Mouse (Mus musculus) brown adipose tissue, adult 24 weeks (tissue): ENCODE results near the gene Cd40lg. TPM values are rescaled to one million over a fixed set of nuclear protein-coding genes. Genes with fewer than 3 reads are reported as not detected.

Experiments used
- H3K27ac ChIP-seq: fragments of 200-500 bp; replicated peaks from 2 replicates; pipeline ENCODE4 v1.5.1; 2012; ENCODE audit warnings: low read depth, mild to moderate bottlenecking, low read length
- H3K4me1 ChIP-seq: fragments of 200-500 bp; 2 replicates; pipeline ENCODE4 v1.6.1; 2012; ENCODE audit warnings: low read length, mixed read lengths; ENCODE audit not compliant: control insufficient read depth, insufficient read depth, insufficient read length
- H3K4me3 ChIP-seq: fragments of 200-500 bp; 2 replicates; pipeline ENCODE4 v1.5.1; 2012; ENCODE audit warnings: low read depth, mild to moderate bottlenecking, low read length, moderate library complexity; ENCODE audit not compliant: insufficient read depth
- polyA plus RNA-seq: library from polyadenylated mRNA; stranded (reverse); fragments of >200 nt; gene quantifications from 2 replicates; pipeline ENCODE4 v1.2.4, GENCODE M21; 2012; ENCODE audit not compliant: missing spikeins, insufficient read depth, insufficient read length

The Cd40lg gene
- polyA plus RNA-seq = not detected in 2 replicates

DNA sequence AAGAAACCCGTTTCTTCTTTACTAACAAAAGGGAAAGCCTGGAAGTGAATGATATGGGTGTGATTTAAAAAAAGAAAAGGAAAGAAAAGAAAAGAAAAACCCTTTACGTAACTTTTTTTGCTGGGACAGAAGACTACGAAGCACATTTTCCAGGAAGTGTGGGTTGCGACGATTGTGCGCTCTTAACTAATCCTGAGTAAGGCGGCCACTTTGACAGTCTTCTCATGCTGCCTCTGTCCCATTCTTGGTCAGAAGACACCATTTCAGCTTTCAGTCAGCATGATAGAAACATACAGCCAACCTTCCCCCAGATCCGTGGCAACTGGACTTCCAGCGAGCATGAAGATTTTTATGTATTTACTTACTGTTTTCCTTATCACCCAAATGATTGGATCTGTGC, at the start of gene Cd40lg:
Gene Cd40lg (plus strand): TSS at position 268 of the 400 bp plus-strand sequence.
- Histone ChIP-seq H3K4me3 (no peak within 1 kb of the TSS), H3K27ac (no peak within 1 kb of the TSS), H3K4me1 (no peaks in the 10 kb centered on the region)

DNA sequence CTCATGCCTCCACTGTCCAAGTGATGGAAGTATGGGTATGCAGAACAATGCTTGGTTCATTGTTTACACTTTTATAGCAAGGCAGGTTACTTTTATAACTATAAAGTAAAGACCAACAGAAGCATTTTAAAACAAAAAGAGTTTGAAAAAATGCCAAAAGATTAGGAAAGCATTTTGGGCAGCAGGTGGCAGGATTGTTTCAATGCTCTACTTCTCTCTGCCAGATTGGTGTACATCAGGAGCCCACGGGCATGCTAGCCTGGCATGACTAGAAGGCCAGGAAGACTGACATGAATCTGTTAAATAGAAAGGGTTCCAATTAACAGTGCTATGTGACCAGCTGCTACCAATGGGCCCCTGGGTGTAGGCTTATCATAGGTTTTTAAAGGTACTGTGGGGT, 45.4 kb upstream of the Cd40lg start:
- Histone ChIP-seq H3K4me3 (no peak overlapping the region), H3K27ac (no peak overlapping the region), H3K4me1 (no peaks in the 10 kb centered on the region)

- Histone ChIP-seq H3K4me3 (no peak overlapping the region), H3K4me1 (no peaks in the 10 kb centered on the region)
Measured at GRCm38 (mm10) chrX:57171269-57171668, 40.7 kb upstream of the Cd40lg start.

GRCm38 (mm10) chrX:57177225-57177779, 34.6 kb upstream of the Cd40lg start:
- Histone ChIP-seq H3K27ac (no peak overlapping the region), H3K4me3 (no peak overlapping the region), H3K4me1 (no peaks in the 10 kb centered on the region)

More at GRCm38 (mm10) chrX:57171269-57171668, 40.7 kb upstream of the Cd40lg start:
- no peak overlapping the region for H3K27ac ChIP-seq

DNA sequence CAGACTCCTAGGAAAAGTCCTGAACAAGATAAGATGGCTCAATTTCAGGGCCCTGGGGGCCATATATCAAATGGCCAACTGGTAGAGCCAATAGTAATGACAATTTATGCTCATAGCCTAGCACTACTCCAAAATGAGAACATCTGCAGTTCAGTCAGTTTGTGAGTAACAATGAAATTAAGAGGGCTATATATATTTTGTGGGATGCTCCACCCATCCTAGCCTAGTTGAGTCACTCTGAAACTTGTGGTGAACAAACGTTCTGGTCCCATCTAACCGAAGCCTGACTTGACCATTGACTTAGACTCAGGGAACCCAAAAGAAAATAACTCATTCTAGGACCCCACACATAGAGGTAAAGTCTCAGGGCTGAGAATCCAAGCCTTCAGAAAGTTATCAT, 29.5 kb upstream of the Cd40lg start:
- Histone ChIP-seq H3K4me1 (no peaks in the 10 kb centered on the region), H3K27ac (no peak overlapping the region), H3K4me3 (no peak overlapping the region)

- no peaks in the 10 kb centered on the region for H3K4me1 ChIP-seq
- no peak overlapping the region for H3K4me3 ChIP-seq
- no peak overlapping the region for H3K27ac ChIP-seq
Measured at GRCm38 (mm10) chrX:57183359-57183758, 28.6 kb upstream of the Cd40lg start.

DNA sequence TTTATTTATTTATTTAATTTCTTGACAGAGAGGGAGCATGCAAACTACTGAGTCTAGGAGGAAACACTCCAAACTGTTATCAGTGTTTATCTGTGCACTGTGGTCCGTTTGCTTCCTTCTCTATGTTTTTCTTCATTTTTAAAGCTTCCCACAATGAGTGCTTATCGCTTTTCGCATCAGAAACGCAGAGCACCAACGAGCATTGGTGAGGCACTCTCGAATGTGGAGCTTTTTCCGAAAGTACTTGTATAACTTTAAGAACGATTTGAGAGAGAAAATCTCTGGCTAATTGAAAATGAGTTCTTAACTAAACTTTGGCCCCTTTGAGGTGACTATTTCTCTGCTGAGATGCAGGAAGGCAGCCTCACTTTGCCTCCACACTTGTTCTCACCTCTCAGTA, 24.6 kb upstream of the Cd40lg start:
- Histone ChIP-seq H3K27ac (no peak overlapping the region), H3K4me3 (no peak overlapping the region), H3K4me1 (no peaks in the 10 kb centered on the region)

GRCm38 (mm10) chrX:57189335-57189734, 22.6 kb upstream of the Cd40lg start:
- H3K27ac ChIP-seq = no peak overlapping the region
- H3K4me1 ChIP-seq = no peaks in the 10 kb centered on the region
- H3K4me3 ChIP-seq = no peak overlapping the region

DNA sequence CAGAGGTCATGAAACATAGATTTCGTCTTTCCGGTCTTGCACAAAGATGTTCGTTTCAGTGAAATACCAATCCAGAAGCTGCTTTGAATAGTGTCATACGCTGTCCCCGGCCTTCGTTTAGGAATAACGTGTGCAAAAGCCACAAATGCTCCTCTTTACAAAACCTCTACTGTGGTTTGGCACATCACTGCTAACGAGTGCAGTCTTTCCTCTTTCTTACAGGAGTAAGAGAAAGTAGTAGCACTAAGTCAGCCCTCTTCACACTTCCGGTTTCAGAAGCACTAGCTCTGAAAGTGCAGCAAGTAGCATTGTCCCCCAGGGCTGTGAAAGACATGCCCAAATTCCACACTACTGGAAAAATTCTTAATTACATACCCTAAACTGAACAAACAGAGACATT, 15.6 kb upstream of the Cd40lg start:
- Histone ChIP-seq H3K27ac (no peak overlapping the region), H3K4me1 (no peaks in the 10 kb centered on the region), H3K4me3 (no peak overlapping the region)

DNA sequence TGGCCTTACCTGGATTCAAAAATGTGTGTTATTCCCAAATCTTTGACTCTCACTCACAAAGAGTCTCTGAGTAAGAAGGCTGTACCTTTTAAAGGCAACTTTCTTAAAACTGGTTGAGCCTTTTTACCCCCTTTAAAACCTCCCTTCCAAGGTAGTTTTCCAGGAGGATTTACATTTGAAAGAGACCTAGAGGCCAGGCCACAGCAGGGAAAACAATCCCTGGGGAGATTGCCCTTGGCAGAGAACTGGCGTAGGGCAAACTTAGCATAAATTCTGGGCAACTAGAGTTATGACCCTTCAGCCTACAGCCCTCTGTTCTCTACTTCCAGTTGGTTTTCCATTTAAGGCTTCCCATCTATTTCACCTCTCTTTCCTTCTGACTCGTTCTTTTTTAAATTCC, 13.9 kb upstream of the Cd40lg start:
- Histone ChIP-seq H3K4me3 (no peak overlapping the region), H3K27ac (no peak overlapping the region)

DNA sequence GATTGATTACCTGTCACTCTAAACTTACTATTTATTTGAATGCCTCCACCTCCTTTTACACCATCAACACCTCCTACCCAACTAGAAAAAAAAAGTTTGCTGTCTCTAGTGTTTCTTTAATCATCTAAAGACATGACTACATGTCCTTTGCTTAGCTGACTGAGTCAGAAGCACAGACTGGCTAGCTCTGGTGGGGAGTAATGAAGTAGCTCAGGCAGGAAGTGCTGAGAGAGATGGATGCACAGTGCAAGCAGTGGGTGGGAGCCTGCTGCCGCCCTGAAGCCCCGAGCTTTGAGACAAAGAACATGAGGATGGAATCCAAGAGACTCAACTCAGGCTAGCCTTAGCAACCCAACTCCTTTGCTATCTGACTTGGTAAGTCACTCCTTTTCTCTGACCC, 11.5 kb upstream of the Cd40lg start:
- H3K4me3 ChIP-seq = no peak overlapping the region
- no peak overlapping the region for H3K27ac ChIP-seq
- no peaks in the 10 kb centered on the region for H3K4me1 ChIP-seq

More for the DNA sequence above, 13.9 kb upstream of the Cd40lg start:
- H3K4me1 ChIP-seq = no peaks in the 10 kb centered on the region

GRCm38 (mm10) chrX:57210591-57210990, 1.4 kb upstream of the Cd40lg start:
- Histone ChIP-seq H3K4me3 (no peak overlapping the region), H3K4me1 (no peaks in the 10 kb centered on the region), H3K27ac (no peak overlapping the region)

GRCm38 (mm10) chrX:57212862-57213261, 919 bp downstream of the Cd40lg start:
- no peak overlapping the region for H3K4me3 ChIP-seq
- no peak overlapping the region for H3K27ac ChIP-seq
- no peaks in the 10 kb centered on the region for H3K4me1 ChIP-seq

DNA sequence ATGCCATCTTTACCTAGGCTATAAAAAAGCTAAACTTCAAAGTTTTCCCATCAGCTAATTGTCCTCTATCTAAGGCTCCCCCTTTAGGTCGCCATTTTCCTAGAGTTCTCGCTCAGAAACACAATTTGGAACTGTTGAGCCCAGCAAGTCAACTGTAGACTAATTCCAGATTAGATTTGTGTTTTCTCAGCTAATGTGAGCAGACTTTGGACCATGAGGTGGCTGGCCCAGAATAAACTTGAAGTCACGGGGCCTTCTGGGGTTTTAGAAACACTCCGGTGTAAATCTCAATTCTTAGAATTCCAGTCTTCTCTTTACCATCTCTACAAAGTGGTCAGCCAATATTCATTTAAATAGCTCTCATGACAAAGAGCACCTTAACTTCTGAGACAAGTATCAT, 3.6 kb downstream of the Cd40lg start:
- Histone ChIP-seq H3K4me3 (no peak overlapping the region), H3K27ac (no peak overlapping the region), H3K4me1 (no peaks in the 10 kb centered on the region)

DNA sequence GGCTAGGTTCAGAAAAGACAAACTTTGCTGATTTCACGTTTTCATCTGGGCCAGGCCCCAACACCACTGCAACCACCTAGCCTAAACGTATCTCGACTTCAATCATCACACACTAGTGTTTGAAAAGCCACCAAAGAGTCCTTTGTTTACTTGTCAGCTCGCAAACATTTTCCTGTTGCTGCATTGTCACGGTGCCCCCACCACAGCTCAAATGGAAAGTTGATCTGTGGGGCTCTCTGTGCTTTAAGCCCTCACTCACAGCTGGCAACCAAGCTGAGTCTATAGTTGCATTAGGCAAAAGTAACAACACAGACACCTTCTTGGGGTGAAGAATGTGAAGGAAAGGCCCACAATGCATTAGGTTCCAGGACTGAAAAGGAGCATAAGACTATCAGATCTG, 4.3 kb downstream of the Cd40lg start:
- no peaks in the 10 kb centered on the region for H3K4me1 ChIP-seq
- H3K27ac ChIP-seq = no peak overlapping the region
- H3K4me3 ChIP-seq = no peak overlapping the region

DNA sequence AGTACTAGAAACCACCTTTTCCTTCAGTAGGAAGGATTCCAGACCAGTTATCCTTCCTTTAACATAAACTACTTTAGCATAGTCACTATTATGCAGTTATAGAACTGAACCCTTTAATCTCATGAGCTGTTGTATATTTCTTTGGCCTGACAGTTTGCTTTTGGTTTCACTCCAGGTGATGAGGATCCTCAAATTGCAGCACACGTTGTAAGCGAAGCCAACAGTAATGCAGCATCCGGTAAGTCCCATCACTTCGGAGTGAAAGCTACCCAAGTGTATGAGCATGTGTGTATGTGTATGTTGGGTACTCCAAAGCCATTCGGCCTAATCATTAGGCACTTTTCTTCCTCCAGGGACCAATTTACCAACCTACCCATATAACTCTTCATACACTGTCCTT, 7.6 kb downstream of the Cd40lg start:
- no peak overlapping the region for H3K4me3 ChIP-seq
- no peak overlapping the region for H3K27ac ChIP-seq
- H3K4me1 ChIP-seq = no peaks in the 10 kb centered on the region
